Mouse (Mus musculus) urinary bladder, postnatal 4 days (tissue): ENCODE results near the gene Zfp398.

Experiments used
- DNase-seq, 2 experiments: peaks; one replicate each; pipeline ENCODE4 v3.0.0; 2021 to 2022; ENCODE audit warnings: low spot score in 2 of 2

Gene Zfp398

DNA sequence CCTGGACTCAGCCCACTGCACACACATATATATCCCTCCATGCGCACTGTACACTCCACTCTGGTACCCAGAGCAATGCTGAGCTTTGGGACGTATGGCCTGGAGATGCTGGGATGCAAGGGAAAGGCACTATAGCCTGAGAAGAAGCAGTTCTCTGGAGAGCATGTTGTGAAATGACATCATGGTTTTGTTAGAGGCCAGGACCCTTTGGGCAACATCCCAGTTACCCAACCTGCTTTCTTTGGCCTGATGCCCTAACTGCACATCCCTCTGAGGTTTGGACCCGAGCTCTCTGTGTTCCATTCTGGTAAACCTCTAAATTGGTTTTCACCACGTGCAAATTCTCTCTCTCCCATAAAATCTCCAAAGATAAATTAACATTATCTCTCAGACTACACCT is 68.1 kb downstream of the Zfp398 start:
- DNase-seq: no peak

DNA sequence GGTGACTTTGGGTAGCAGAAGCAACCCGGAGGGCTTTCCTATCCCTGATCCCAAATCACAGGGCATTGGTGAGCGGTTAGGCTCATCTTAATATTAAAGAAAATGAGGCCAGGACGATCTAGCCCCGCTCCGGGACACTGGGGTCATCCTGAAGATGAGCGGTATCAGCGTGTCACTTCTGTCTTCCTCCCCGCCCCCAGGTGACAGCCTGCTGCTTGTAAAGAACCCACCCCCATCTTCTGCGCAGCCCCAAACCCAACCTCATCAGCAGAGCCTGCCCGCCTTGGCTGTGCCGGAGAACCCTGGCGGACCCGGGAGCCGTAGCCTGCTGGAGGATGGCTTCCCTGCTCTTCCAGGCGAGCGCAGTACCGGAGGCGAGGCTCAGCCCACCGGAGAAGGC is 68.9 kb downstream of the Zfp398 start:
- no peak for DNase-seq

DNA sequence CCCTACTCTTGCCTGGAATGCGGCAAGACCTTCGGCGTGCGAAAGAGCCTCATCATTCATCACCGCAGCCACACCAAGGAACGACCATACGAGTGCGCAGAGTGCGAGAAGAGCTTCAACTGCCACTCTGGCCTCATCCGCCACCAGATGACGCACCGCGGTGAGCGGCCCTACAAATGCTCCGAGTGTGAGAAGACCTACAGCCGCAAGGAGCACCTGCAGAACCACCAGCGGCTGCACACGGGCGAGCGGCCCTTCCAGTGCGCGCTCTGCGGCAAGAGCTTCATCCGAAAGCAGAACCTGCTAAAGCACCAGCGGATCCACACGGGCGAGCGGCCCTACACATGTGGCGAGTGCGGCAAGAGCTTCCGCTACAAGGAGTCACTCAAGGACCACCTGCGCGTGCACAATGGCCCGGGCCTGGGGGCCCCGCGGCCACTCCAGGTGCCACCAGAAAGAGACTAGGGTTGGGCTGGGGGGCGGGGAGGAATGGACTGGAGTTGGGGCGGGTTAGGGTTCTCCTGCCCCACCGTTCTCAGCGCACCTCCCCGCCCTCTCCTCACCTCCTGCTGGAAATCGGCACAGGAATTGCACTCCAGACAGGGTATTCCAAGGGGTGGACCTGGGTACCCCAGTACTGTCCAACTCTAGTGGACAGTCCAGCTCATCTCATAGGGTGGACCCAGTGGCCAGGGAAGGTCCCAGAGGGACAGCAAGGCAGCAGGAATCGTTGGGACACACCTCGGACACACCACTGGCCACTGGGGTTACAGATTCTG is 69.6 kb downstream of the Zfp398 start:
- no peak for DNase-seq

DNA sequence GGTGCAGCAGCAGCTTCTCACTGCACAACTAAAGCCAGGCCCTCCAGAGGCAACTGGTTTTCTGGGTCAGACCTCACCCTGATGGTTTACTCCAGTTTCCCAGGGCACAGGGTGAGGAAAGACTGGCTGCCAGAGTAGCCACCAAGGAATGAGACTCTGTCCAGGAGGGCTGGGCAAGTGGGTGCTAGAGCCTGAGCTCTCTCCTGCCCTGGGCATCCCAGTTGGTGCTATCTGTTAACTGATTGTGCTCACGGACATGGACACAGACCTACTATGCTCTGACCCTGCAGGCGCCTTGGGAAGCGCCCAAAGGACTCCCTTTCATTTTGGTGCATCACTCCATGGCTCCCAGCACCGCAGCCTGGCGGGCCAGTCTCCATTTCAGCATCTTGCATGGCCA is 70.9 kb downstream of the Zfp398 start:
- no peak for DNase-seq

DNA sequence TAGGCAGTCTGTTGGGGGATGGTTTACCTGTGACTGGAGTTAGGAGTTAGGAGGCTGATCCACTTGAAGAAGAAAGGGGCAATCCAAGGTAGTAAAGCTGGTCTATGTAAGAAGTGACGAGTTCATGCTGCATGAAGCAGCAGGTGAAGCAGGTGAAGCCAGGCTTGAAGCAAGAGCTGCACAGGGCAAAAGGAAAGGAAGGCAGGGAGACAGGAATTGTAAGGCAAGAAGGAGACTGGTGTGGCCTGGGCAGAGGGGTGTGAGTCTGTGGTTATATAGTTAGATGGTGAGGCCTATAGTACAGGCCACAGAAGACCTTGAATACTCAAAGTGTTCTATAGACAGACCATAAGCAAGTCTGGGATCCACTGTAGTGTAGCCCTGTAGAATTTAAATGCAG is 73.5 kb downstream of the Zfp398 start:
- DNase-seq: no peak

DNA sequence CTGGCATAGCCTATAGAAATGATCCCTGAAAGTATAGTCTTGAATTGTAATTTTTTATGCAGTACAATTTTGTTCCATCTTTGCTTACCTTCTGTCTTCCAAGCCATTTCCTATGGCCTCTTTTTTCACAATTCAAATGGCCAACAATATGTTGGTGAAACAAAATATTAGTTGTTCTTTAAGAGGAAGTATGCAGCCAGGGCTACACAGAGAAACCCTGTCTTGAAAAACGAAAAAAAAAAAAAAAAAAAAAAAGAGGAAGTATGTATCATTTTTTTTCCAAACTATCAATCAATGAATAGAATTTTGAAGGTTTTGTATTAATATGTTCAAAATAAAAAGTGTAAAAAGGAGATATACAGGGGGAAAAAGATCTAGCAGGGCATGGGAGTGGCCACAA is 76.2 kb downstream of the Zfp398 start:
- no peak for DNase-seq

GRCm38 (mm10) chr6:47912991-47913390 is 77.5 kb downstream of the Zfp398 start:
- DNase-seq: no peak

GRCm38 (mm10) chr6:47917051-47917450 is 81.6 kb downstream of the Zfp398 start:
- DNase-seq: no peak

DNA sequence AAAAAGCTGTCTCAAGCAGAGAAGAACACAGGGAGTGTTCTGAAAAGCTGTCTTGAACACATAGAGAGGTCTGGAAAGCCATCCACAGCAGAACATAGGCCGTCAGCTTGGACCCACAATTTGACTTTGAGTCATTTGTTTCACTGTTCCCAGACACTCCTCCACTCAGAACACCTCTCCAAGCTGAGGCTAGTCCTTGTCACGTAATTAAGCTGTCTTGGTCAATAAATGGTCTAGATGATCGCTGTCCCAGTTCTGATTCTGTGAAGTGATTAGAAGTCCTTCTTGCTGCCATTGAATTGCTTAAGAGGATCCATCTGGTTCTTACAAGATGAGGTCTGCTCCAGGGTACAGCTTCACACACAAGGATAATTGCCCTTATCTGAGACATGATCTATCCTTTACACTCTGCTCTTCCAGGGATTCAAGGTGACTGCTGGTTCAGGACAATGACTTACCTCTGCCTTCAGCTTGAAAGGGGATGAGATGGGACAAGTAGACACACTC is 83.4 kb downstream of the Zfp398 start:
- DNase-seq: no peak

DNA sequence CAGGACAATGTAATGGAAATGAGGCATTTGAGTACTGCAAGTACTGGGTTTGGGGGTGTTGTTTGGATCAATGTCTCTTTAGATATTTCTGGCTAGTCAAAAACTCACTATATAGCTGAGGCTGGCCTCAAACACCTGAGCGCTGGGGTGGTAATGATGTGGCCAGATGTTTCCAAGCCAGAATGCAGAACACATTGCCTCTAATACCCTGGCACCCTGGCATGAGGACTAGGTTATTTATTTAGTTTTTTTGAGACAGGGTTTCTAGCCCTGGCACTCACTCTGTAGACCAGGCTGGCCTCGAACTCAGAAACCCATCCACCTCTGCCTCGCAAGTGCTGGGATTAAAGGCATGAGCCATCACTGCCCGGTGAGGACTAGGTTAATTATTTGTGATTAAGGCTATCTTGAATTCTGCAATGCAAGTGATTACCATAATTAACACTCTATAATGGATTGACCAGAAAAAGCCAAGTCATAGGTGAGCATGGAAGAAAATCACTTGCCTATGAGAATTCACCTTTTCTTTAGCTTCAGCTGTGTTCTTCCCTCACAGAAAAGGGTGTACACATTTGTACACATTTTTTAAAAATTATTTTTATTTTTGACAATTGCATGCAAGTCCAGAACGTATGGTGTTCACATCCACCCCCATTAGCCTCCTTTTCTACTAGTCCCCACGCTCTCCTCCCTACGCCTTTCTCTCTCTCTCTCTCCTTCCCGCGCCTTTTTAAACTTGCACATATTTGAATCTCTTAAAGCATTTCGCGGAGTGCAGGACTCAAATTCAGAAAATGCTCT is 84.4 kb downstream of the Zfp398 start:
- no peak for DNase-seq

DNA sequence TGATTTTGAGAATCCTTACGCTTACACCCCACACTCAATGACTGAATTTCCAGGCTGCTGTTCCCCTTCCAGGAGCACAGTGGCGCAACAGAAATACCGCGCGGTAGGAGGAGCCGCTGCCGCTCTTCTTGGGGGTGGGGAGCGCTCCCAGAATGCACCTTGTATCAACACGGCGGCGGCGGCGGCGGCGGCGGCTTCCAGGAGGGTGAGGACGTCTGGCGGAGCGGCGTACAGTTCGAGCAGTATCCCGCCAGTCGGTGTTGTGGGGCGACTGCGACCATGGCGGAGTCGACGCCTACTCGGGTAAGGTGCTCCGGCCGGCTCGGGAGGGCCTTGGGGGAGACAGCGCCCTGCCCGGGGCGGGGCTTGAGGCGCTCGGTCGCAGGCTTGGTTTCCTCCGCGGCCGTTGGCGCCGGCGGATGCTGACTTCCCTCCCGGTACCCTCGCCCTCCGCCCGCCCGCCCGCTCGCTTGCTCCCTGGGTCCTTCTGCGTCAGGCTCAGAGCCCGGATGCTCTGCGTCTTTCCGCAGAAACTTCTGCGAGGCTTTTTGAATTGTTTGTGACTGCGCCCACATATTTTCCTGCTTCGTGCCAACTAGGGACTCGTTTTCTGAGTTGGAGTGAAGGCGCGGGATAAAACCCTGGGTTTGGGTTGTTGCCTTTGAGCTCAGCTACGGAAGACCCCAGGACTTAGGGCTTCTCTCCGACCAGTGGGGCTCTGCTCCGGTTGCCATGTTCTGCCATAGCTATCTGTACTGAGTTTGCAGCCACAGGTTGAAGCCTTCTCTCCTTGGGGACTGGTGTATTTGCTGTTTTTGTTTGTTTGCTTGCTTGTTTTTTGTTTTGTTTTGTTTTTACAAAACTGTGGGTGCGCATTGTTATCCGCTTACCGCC is 85.2 kb downstream of the Zfp398 start, which contains the start of gene Zfp212:
Gene Zfp212, plus strand, starts transcription at position 30 of the 894 bp plus-strand sequence.
- peak; percentile 82 to 84 for DNase-seq
